Mouse (Mus musculus) intestine, postnatal 0 days (tissue): ENCODE measurements at regions not wholly inside any gene's neighbourhood (a gene's known extent, or its start where the extent isn't known, plus 50 kb on each side); places are given as distances from the start of the nearest gene placed in this dataset.
A peak's percentile ranks its signal among the peaks of the same experiment; 100 is the strongest.

Experiments
- ATAC-seq: fragments of 200-750 bp; cut with Nextera tagmentation; 2 replicates; pipeline ENCODE4 v1.8.0; 2017; ENCODE audit warnings: mild to moderate bottlenecking, moderate TSS enrichment, moderate library complexity
- H3K27ac ChIP-seq: fragments of 300-500 bp; sonication (generic); 2 replicates; pipeline ENCODE4 v1.5.1; 2014; ENCODE audit warnings: mild to moderate bottlenecking, low read depth, low read length, moderate library complexity
- H3K27me3 ChIP-seq: fragments of 300-500 bp; sonication (generic); replicated peaks from 2 replicates; pipeline ENCODE4 v1.6.1; 2014; ENCODE audit warnings: low read length, mixed read lengths; ENCODE audit not compliant: control insufficient read depth, insufficient read depth
- H3K36me3 ChIP-seq: fragments of 300-500 bp; sonication (generic); 2 replicates; pipeline ENCODE4 v1.6.1; 2014; ENCODE audit warnings: mild to moderate bottlenecking, moderate library complexity; ENCODE audit not compliant: control insufficient read depth, insufficient read depth
- H3K4me1 ChIP-seq: fragments of 300-500 bp; sonication (generic); replicated peaks from 2 replicates; pipeline ENCODE4 v1.6.1; 2014; ENCODE audit warnings: antibody characterized with exemption, low read length, mixed read lengths; ENCODE audit not compliant: control insufficient read depth, insufficient read depth
- H3K4me2 ChIP-seq: fragments of 300-500 bp; sonication (generic); replicated peaks from 2 replicates; pipeline ENCODE4 v1.6.1; 2014; ENCODE audit warnings: low read depth, mild to moderate bottlenecking, moderate library complexity
- H3K4me3 ChIP-seq: fragments of 300-500 bp; sonication (generic); 2 replicates; pipeline ENCODE4 v1.5.1; 2014; ENCODE audit warnings: low read depth, low read length
- H3K9ac ChIP-seq: fragments of 300-500 bp; sonication (generic); 2 replicates; pipeline ENCODE4 v1.6.1; 2014; ENCODE audit warnings: mild to moderate bottlenecking, low read depth, low read length
- H3K9me3 ChIP-seq: fragments of 300-500 bp; sonication (generic); 2 replicates; pipeline ENCODE4 v1.6.1; 2016; ENCODE audit warnings: mixed run types; ENCODE audit not compliant: control insufficient read depth
- CTCF ChIP-seq: sonication (generic); IDR thresholded peaks from 2 replicates; pipeline ENCODE4 v1.5.1; 2016; ENCODE audit warnings: low read depth, mild to moderate bottlenecking, control low read depth, antibody characterized with exemption, moderate library complexity
- WGBS: fragments of 180-500 bp; shearing (Covaris S2); extraction: QIAGEN DNeasy Blood & Tissue Kit; methylation state at CpG from one replicate; pipeline ENCODE4 v1.1.7; 2014; 5-methylcytosine and 5-hydroxymethylcytosine counted together

DNA sequence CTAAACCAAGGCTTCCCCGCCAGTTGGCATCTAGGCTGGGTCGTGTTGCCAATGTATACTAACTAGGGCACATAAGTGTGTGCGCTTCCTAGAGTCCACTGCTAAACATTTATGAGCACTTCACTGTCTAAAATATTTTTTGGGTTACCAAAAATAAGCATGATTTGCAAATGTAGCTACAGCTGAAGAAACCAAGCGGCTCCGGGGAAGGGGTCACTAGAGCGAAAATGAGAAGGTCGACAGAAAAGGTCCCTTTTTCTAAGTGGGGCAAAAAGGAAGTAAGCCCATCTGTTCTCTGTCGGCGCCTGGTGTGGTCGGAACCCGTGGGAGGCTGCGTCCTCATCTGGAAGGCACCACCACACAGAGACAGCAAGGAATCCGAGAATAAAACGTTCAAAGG is 67.8 kb upstream of the Cdyl2 start:
- Histone ChIP-seq H3K9ac (no peak overlapping the region), H3K27me3 (no peaks in the 10 kb centered on the region), H3K27ac (no peak overlapping the region), H3K4me2 (no peak overlapping the region), H3K4me1 (no peaks in the 10 kb centered on the region), H3K4me3 (no peak overlapping the region), H3K36me3 (no peaks in the 10 kb centered on the region), H3K9me3 (peaks cover 2% of the 10 kb centered on the region; the same call in 1 of the 2 replicates)
- no peak for ATAC-seq
- WGBS = 88% methylated on average over 14 of the region's 14 CpGs
- no peak for TF ChIP-seq CTCF

DNA sequence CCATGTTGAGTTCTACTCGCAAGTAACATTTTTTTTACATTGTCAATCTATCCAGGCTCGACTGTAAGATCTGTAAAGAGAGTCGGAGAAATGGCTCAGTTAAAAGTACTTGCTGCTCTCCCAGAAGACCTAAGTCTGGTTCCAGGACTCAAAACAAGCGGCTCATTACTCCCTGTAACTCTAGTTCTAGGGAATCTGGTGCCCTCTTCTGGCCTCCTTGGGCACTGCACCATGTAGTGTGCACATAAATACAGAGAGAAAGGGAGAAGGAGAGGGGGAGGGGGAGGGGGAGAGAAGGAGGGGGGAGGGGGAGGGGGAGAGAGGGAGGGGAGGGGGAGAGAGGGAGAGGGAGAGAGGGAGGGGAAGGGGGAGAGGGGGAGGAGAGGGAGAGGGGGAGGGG is 66.2 kb upstream of the Cdyl2 start:
- no peaks in the 10 kb centered on the region for H3K36me3 ChIP-seq

DNA sequence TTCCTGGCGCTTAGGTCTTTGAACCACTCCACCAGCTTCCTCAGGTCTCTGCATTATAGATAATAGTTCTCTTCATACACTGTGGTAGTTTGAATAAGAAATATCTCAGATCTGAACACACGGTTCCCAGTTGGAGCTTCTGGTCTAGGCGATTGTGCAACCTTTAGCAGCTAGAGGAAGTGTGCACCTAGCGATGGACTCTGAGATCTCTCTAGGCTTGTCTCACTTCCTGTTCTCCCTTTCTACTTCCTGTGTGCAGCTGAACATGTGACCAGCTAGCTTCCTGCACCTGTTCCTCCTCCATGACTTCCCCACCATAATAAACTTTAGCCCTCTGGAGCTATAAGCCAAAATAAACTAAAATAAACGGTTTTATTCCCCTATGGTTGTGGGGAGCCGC is 62.9 kb upstream of the Cdyl2 start:
- Histone ChIP-seq H3K4me3 (no peak overlapping the region), H3K4me1 (no peaks in the 10 kb centered on the region), H3K36me3 (no peaks in the 10 kb centered on the region), H3K9me3 (peaks cover 4% of the 10 kb centered on the region; the same call in 1 of the 2 replicates), H3K27me3 (no peaks in the 10 kb centered on the region), H3K27ac (no peak overlapping the region), H3K9ac (no peak overlapping the region), H3K4me2 (no peak overlapping the region)
- WGBS = 89% methylated on average over 6 of the region's 6 CpGs
- no peak for ATAC-seq
- no peak for TF ChIP-seq CTCF

More for the DNA sequence above, 66.2 kb upstream of the Cdyl2 start:
- Histone ChIP-seq H3K9me3 (peaks cover 4% of the 10 kb centered on the region; the same call in 1 of the 2 replicates), H3K4me2 (no peak overlapping the region), H3K4me3 (no peak overlapping the region), H3K27me3 (no peaks in the 10 kb centered on the region), H3K4me1 (no peaks in the 10 kb centered on the region), H3K27ac (no peak overlapping the region), H3K9ac (no peak overlapping the region)
- WGBS = 97% methylated on average over 4 of the region's 4 CpGs
- ATAC-seq = no peak
- TF ChIP-seq CTCF = peak; percentile 31

DNA sequence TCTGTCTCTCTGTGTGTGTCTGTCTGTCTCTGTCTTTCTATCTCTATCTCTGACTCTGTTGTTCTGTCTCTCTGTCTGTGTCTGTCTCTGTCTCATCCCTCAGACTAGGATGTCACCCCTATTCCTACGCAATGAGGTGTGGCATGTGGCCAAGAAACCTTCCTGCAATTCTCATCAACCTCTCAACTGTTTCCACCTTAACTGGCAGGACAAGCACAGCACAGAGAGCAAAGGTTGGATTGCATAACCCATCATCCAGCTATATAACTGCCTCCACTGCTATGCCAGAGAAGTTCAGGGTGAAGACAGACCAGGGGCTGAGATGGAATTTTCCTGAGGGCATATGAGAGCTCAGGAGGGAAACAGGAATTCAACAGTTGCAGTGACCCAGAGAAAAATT is 60.3 kb upstream of the Cdyl2 start:
- H3K27ac ChIP-seq = no peak overlapping the region
- H3K9me3 ChIP-seq = peaks cover 4% of the 10 kb centered on the region; the same call in 1 of the 2 replicates
- no peaks in the 10 kb centered on the region for H3K27me3 ChIP-seq
- 30% methylated on average over 1 of the region's 1 CpGs for WGBS
- no peak for TF ChIP-seq CTCF
- H3K9ac ChIP-seq = no peak overlapping the region
- no peak overlapping the region for H3K4me2 ChIP-seq
- no peaks in the 10 kb centered on the region for H3K4me1 ChIP-seq
- H3K36me3 ChIP-seq = no peaks in the 10 kb centered on the region
- peak; percentile 90 for ATAC-seq
- H3K4me3 ChIP-seq = no peak overlapping the region

DNA sequence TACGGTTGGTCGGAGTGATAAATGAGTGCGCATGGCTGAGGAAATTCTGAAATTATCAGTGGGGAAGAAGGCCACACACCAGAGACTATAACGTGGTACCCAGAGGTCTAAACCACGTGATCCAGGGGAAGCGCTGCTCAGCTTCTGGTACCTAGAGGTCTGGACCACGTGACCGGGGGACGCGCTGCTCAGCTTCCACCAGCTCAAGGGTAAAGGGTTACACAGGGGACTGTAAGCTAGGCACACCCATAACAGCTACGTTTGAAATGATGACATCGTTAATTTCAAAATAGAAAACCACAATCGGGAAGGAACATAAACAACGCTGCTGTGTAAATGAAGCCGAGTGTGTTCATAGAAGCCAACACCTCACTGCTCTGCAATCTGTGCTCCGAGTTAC is 57.5 kb upstream of the Cdyl2 start:
- Histone ChIP-seq H3K4me2 (no peak overlapping the region), H3K27me3 (no peaks in the 10 kb centered on the region), H3K9ac (no peak overlapping the region), H3K4me1 (no peaks in the 10 kb centered on the region), H3K27ac (no peak overlapping the region), H3K36me3 (no peaks in the 10 kb centered on the region), H3K4me3 (no peak overlapping the region), H3K9me3 (no peaks in the 10 kb centered on the region)
- 82% methylated on average over 16 of the region's 16 CpGs for WGBS
- no peak for TF ChIP-seq CTCF
- ATAC-seq = no peak
